Mouse (Mus musculus): ENCODE data around the gene Kcnj8. TPM values are rescaled to one million over a fixed set of nuclear protein-coding genes. Genes with fewer than 3 reads are reported as not detected.
"Not testable (repeated sequence)": the region's sequence is repeated elsewhere in the genome, so short reads cannot be mapped to it uniquely, and the experiment has no call there.

The Kcnj8 gene
- polyA plus RNA-seq, 1 experiment from 2014 or later = 4.0 TPM

GRCm38 (mm10) chr6:142527931-142528562 lies 43.4 kb downstream of the Kcnj8 start:
- WGBS = 70% methylated on average over 1 of the region's 1 CpGs
- Histone ChIP-seq H3K27ac (ENCODE audit: low read depth, low read length) (no peak overlapping the region), H3K27me3 (ENCODE audit: control insufficient read depth, insufficient read depth, low read length) (no peaks in the 10 kb centered on the region), H3K4me3 (ENCODE audit: low read depth, low read length) (no peak overlapping the region), H3K9me3 (ENCODE audit: control insufficient read depth, low read length) (no peaks in the 10 kb centered on the region), H3K9ac (ENCODE audit: low read length) (no peak overlapping the region), H3K4me1 (replicated peaks; ENCODE audit: control insufficient read depth, insufficient read depth, low read length) (no peaks in the 10 kb centered on the region), H3K36me3 (ENCODE audit: control insufficient read depth, insufficient read depth, low read length) (no peaks in the 10 kb centered on the region), H3K4me2 (ENCODE audit: low read depth, low read length, severe bottlenecking) (no peak overlapping the region)
- no peak for DNase-seq (ENCODE audit: low spot score)
- ATAC-seq (replicated peaks; ENCODE audit: low FRiP score) = no peak

- WGBS = 5% methylated on average over 4 of the region's 4 CpGs
- H3K4me1 ChIP-seq (replicated peaks; ENCODE audit: control insufficient read depth, insufficient read depth, low read length) = no peaks in the 10 kb centered on the region
- no peak overlapping the region for H3K9ac ChIP-seq (ENCODE audit: low read length)
- no peak overlapping the region for H3K27ac ChIP-seq (ENCODE audit: low read depth, low read length)
- no peaks in the 10 kb centered on the region for H3K36me3 ChIP-seq (ENCODE audit: control insufficient read depth, insufficient read depth, low read length)
- H3K27me3 ChIP-seq (ENCODE audit: control insufficient read depth, insufficient read depth, low read length) = no peaks in the 10 kb centered on the region
- DNase-seq (ENCODE audit: low spot score) (peak; percentile 75), ATAC-seq (replicated peaks; ENCODE audit: low FRiP score) (peak; percentile 77)
- H3K9me3 ChIP-seq (ENCODE audit: control insufficient read depth, low read length) = no peaks in the 10 kb centered on the region
- H3K4me3 ChIP-seq (ENCODE audit: low read depth, low read length) = no peak overlapping the region
- H3K4me2 ChIP-seq (ENCODE audit: low read depth, low read length, severe bottlenecking) = no peak overlapping the region
These were observed 46.6 kb downstream of the Kcnj8 start for GRCm38 (mm10) chr6:142524635-142525308.

- ATAC-seq (replicated peaks; ENCODE audit: low FRiP score) = no peak
- H3K4me3 ChIP-seq (ENCODE audit: low read depth, low read length) = no peak overlapping the region
- no peak overlapping the region for H3K27ac ChIP-seq (ENCODE audit: low read depth, low read length)
- H3K9me3 ChIP-seq (ENCODE audit: control insufficient read depth, low read length) = no peaks in the 10 kb centered on the region
- no peak overlapping the region for H3K4me2 ChIP-seq (ENCODE audit: low read depth, low read length, severe bottlenecking)
- 88% methylated on average over 12 of the region's 12 CpGs for WGBS
- H3K4me1 ChIP-seq (replicated peaks; ENCODE audit: control insufficient read depth, insufficient read depth, low read length) = no peaks in the 10 kb centered on the region
- no peak for DNase-seq (ENCODE audit: low spot score)
- H3K27me3 ChIP-seq (ENCODE audit: control insufficient read depth, insufficient read depth, low read length) = no peaks in the 10 kb centered on the region
- no peak overlapping the region for H3K9ac ChIP-seq (ENCODE audit: low read length)
- H3K36me3 ChIP-seq (ENCODE audit: control insufficient read depth, insufficient read depth, low read length) = no peaks in the 10 kb centered on the region
These were observed 49.8 kb downstream of the Kcnj8 start for GRCm38 (mm10) chr6:142521591-142522110.

DNA sequence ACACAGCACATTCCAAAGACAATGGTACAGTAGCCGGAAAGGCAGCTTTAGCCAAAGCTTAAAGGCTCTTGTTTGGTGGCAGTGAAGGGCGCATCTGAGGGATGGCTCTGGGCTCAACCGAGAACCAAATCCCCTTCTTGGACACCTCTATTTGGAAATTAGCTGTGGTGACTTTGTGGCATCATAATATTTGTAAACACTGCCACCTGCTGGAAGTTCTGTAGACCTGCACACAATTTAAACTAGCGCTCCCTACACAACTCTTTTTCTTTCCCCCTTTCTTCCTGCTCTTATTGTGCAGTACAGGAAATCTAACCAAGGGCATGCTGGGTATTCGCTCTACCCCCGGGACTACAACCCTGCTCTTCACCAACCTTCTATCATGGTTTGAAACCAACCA lies 52.3 kb downstream of the Kcnj8 start:
- no peak for DNase-seq (ENCODE audit: low spot score)
- peak; percentile 59 for ATAC-seq (replicated peaks; ENCODE audit: low FRiP score)
- 16% methylated on average over 6 of the region's 6 CpGs for WGBS

GRCm38 (mm10) chr6:142515379-142515778 lies 56.0 kb downstream of the Kcnj8 start:
- not testable (repeated sequence) for H3K4me3 ChIP-seq (ENCODE audit: low read depth, low read length); H3K36me3 ChIP-seq (ENCODE audit: control insufficient read depth, insufficient read depth, low read length); H3K27ac ChIP-seq (ENCODE audit: low read depth, low read length); H3K9ac ChIP-seq (ENCODE audit: low read length); H3K4me1 ChIP-seq (replicated peaks; ENCODE audit: control insufficient read depth, insufficient read depth, low read length); H3K27me3 ChIP-seq (ENCODE audit: control insufficient read depth, insufficient read depth, low read length); H3K9me3 ChIP-seq (ENCODE audit: control insufficient read depth, low read length); H3K4me2 ChIP-seq (ENCODE audit: low read depth, low read length, severe bottlenecking); ATAC-seq (replicated peaks; ENCODE audit: low FRiP score)
- peak; percentile 39 for DNase-seq (ENCODE audit: low spot score)
- 76% methylated on average over 8 of the region's 9 CpGs for WGBS

More for the DNA sequence above, 52.3 kb downstream of the Kcnj8 start:
- H3K9ac ChIP-seq (ENCODE audit: low read length) = no peak overlapping the region
- no peak overlapping the region for H3K4me3 ChIP-seq (ENCODE audit: low read depth, low read length)
- no peaks in the 10 kb centered on the region for H3K9me3 ChIP-seq (ENCODE audit: control insufficient read depth, low read length)
- H3K4me1 ChIP-seq (replicated peaks; ENCODE audit: control insufficient read depth, insufficient read depth, low read length) = 0 out of 2 replicates have a peak, but pooled peaks cover 2% of the 10 kb centered on the region
- H3K27me3 ChIP-seq (ENCODE audit: control insufficient read depth, insufficient read depth, low read length) = no peaks in the 10 kb centered on the region
- no peaks in the 10 kb centered on the region for H3K36me3 ChIP-seq (ENCODE audit: control insufficient read depth, insufficient read depth, low read length)
- no peak overlapping the region for H3K27ac ChIP-seq (ENCODE audit: low read depth, low read length)
- H3K4me2 ChIP-seq (ENCODE audit: low read depth, low read length, severe bottlenecking) = no peak overlapping the region

DNA sequence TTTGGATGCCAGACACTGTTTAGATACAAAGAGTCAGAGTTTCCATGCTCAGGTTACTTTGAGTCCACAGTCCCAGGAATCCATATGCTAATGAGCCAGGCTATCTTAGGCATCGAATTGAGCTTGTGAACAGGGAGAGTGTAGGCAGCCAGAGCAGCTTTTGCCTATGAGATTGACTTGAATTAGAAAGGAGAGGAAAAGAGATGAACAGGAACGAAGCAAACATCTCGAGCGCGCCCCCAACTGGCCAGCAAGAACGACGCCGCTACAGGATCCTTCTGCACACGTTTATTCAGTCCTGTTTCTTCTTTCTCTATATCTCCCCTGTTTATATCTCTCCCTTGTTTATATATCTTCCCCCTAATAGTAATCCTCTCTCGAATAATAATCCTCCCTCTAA lies 56.5 kb downstream of the Kcnj8 start:
- H3K9ac ChIP-seq (ENCODE audit: low read length) = no peak overlapping the region
- ATAC-seq (replicated peaks; ENCODE audit: low FRiP score) (no peak), DNase-seq (ENCODE audit: low spot score) (peak; percentile 82)
- H3K27ac ChIP-seq (ENCODE audit: low read depth, low read length) = no peak overlapping the region
- no peak overlapping the region for H3K4me2 ChIP-seq (ENCODE audit: low read depth, low read length, severe bottlenecking)
- no peak overlapping the region for H3K4me3 ChIP-seq (ENCODE audit: low read depth, low read length)
- peaks cover 2% of the 10 kb centered on the region; the same call in 1 of the 2 replicates for H3K4me1 ChIP-seq (replicated peaks; ENCODE audit: control insufficient read depth, insufficient read depth, low read length)
- H3K27me3 ChIP-seq (ENCODE audit: control insufficient read depth, insufficient read depth, low read length) = no peaks in the 10 kb centered on the region
- no peaks in the 10 kb centered on the region for H3K9me3 ChIP-seq (ENCODE audit: control insufficient read depth, low read length)
- 2% methylated on average over 10 of the region's 10 CpGs for WGBS
- no peaks in the 10 kb centered on the region for H3K36me3 ChIP-seq (ENCODE audit: control insufficient read depth, insufficient read depth, low read length)

Other genes with a start within 250 kb of the Kcnj8 start
- gene Slco1a5, start 248.6 kb downstream of the Kcnj8 start, polyA plus RNA-seq (2014; fragmentation: Nextera tagmentation; extraction: Ambion mirVana) = 0.20 and 0.41 TPM in 2 replicates
- 19.6 and 21.4 TPM in 2 replicates for gene Pyroxd1, start 226.0 kb downstream of the Kcnj8 start, polyA plus RNA-seq (2014; fragmentation: Nextera tagmentation; extraction: Ambion mirVana)
- 44.7 and 48.3 TPM in 2 replicates for gene Recql, start 184.5 kb downstream of the Kcnj8 start, polyA plus RNA-seq (2014; fragmentation: Nextera tagmentation; extraction: Ambion mirVana)
- gene Golt1b, start 184.4 kb downstream of the Kcnj8 start, polyA plus RNA-seq (2014; fragmentation: Nextera tagmentation; extraction: Ambion mirVana) = 104 TPM in 2 replicates
- gene Spx, start 158.2 kb downstream of the Kcnj8 start, polyA plus RNA-seq (2014; fragmentation: Nextera tagmentation; extraction: Ambion mirVana) = 0.87 and 1.3 TPM in 2 replicates
- gene Gys2, start 98.5 kb downstream of the Kcnj8 start, polyA plus RNA-seq (2014; fragmentation: Nextera tagmentation; extraction: Ambion mirVana) = not detected in 2 replicates
- 420 and 433 TPM in 2 replicates for gene Ldhb, start 63.7 kb downstream of the Kcnj8 start, polyA plus RNA-seq (2014; fragmentation: Nextera tagmentation; extraction: Ambion mirVana)
- gene Abcc9, start 130.7 kb upstream of the Kcnj8 start, polyA plus RNA-seq (2014; fragmentation: Nextera tagmentation; extraction: Ambion mirVana) = 1.6 TPM in 2 replicates
- 103 and 109 TPM in 2 replicates for gene Cmas, start 185.1 kb upstream of the Kcnj8 start, polyA plus RNA-seq (2014; fragmentation: Nextera tagmentation; extraction: Ambion mirVana)
- 0.29 TPM in 1 of 2 replicates, not detected in the other for gene Sult6b2, start 232.9 kb upstream of the Kcnj8 start, polyA plus RNA-seq (2014; fragmentation: Nextera tagmentation; extraction: Ambion mirVana)

All from forebrain, embryonic 11.5 days (tissue).